Mouse (Mus musculus) heart, embryonic 16.5 days (tissue): Measurements from ENCODE around the gene Gas2l1. TPM values are rescaled to one million over a fixed set of nuclear protein-coding genes. Genes with fewer than 3 reads are reported as not detected.

Experiments
- ATAC-seq: fragments of 200-750 bp; cut with Nextera tagmentation; replicated peaks from 2 replicates; pipeline ENCODE4 v1.8.0; 2017; ENCODE audit warnings: moderate number of reproducible peaks; ENCODE audit not compliant: insufficient read depth, low FRiP score; ENCODE audit errors: extremely low read depth
- H3K27ac ChIP-seq: fragments of 300-500 bp; sonication (generic); 2 replicates; pipeline ENCODE4 v1.5.1; 2014; ENCODE audit warnings: mild to moderate bottlenecking, low read length, control low read depth, moderate library complexity
- H3K27me3 ChIP-seq: fragments of 300-500 bp; sonication (generic); 2 replicates; pipeline ENCODE4 v1.6.1; 2014; ENCODE audit warnings: low read length, mixed read lengths; ENCODE audit not compliant: control insufficient read depth, insufficient read depth
- H3K36me3 ChIP-seq: fragments of 300-500 bp; sonication (generic); 2 replicates; pipeline ENCODE4 v1.6.1; 2014; ENCODE audit not compliant: control insufficient read depth, insufficient read depth
- H3K4me1 ChIP-seq: fragments of 300-500 bp; sonication (generic); 2 replicates; pipeline ENCODE4 v1.6.1; 2014; ENCODE audit warnings: low read length, mixed read lengths; ENCODE audit not compliant: control insufficient read depth, insufficient read depth
- H3K4me2 ChIP-seq: fragments of 300-500 bp; sonication (generic); 2 replicates; pipeline ENCODE4 v1.6.1; 2014; ENCODE audit warnings: low read depth, mild to moderate bottlenecking, control low read depth, low read length
- H3K4me3 ChIP-seq: fragments of 300-500 bp; sonication (generic); 2 replicates; pipeline ENCODE4 v1.5.1; 2014; ENCODE audit warnings: mild to moderate bottlenecking, control low read depth, low read length
- H3K9ac ChIP-seq: fragments of 300-500 bp; sonication (generic); 2 replicates; pipeline ENCODE4 v1.6.1; 2014; ENCODE audit warnings: low read length, control low read depth
- H3K9me3 ChIP-seq: fragments of 300-500 bp; sonication (generic); replicated peaks from 2 replicates; pipeline ENCODE4 v1.6.1; 2016; ENCODE audit warnings: low read length; ENCODE audit not compliant: control insufficient read depth
- WGBS: fragments of 180-500 bp; shearing (Covaris S2); extraction: QIAGEN DNeasy Blood & Tissue Kit; methylation state at CpG from one replicate; pipeline ENCODE4 v1.1.7; 2014; 5-methylcytosine and 5-hydroxymethylcytosine counted together
- polyA plus RNA-seq: library from polyadenylated mRNA; unstranded; fragments of >200 nt; fragmentation: Nextera tagmentation; extraction: Ambion mirVana; gene quantifications from 2 replicates; pipeline ENCODE4 v1.2.1, GENCODE M21; 2015

The Gas2l1 gene
- polyA plus RNA-seq, result 16.4 and 19.1 TPM in 2 replicates

GRCm38 (mm10) chr11:5065056-5065821, at the start of gene Gas2l1:
Gas2l1 (minus strand) TSS chr11:5065327.
- Histone ChIP-seq H3K4me2 (peak within 1 kb of the TSS; percentile 88), H3K9me3 (no peaks in the 10 kb centered on the region), H3K36me3 (peaks cover 19% of the 10 kb centered on the region), H3K27me3 (peaks cover 18% of the 10 kb centered on the region), H3K4me1 (peaks cover 39% of the 10 kb centered on the region), H3K9ac (peak within 1 kb of the TSS; percentile 83), H3K27ac (peak within 1 kb of the TSS; percentile 49; the same call in 1 of the 2 replicates), H3K4me3 (peak within 1 kb of the TSS; percentile 66)
- peak; percentile 86 for ATAC-seq
- WGBS, result under 1% methylated on average over 48 of the region's 50 CpGs

DNA sequence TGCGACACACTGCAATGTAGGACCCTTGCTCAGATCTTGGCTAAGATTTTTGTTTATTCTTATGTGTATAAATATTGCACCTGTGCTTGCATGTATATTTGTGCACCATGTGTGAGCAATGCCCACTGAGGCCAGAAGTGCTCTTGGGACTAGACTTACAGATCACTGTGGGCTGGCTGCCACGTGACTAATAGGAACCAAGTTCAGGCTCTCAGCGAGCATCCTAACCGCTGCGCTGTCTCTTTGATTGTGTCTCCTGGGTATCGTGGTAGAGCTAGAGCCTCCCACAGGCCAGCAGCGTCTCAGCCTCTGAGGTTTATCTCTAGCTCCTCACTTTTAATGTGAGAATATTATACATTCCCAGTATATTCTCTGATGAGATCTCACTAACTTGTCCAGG, 48.5 kb upstream of the Gas2l1 start:
- Histone ChIP-seq H3K27me3 (no peaks in the 10 kb centered on the region), H3K36me3 (no peaks in the 10 kb centered on the region), H3K4me3 (no peak overlapping the region), H3K9me3 (no peaks in the 10 kb centered on the region), H3K4me2 (no peak overlapping the region), H3K27ac (no peak overlapping the region), H3K9ac (no peak overlapping the region), H3K4me1 (peaks cover 9% of the 10 kb centered on the region)
- ATAC-seq, result no peak
- WGBS, result 79% methylated on average over 7 of the region's 7 CpGs

- no peaks in the 10 kb centered on the region for H3K27me3 ChIP-seq
Observed at GRCm38 (mm10) chr11:5109441-5109840, 44.3 kb upstream of the Gas2l1 start.

GRCm38 (mm10) chr11:5103986-5104509, 38.9 kb upstream of the Gas2l1 start:
- H3K36me3 ChIP-seq, result peaks cover 16% of the 10 kb centered on the region
- ATAC-seq, result no peak
- no peak overlapping the region for H3K4me2 ChIP-seq
- H3K9ac ChIP-seq, result no peak overlapping the region
- no peaks in the 10 kb centered on the region for H3K27me3 ChIP-seq
- H3K4me3 ChIP-seq, result no peak overlapping the region
- peaks cover 10% of the 10 kb centered on the region for H3K4me1 ChIP-seq
- 91% methylated on average over 4 of the region's 4 CpGs for WGBS
- H3K9me3 ChIP-seq, result no peaks in the 10 kb centered on the region
- H3K27ac ChIP-seq, result no peak overlapping the region

More at GRCm38 (mm10) chr11:5109441-5109840, 44.3 kb upstream of the Gas2l1 start:
- no peak overlapping the region for H3K9ac ChIP-seq
- peaks cover 5% of the 10 kb centered on the region for H3K36me3 ChIP-seq
- no peak overlapping the region for H3K27ac ChIP-seq
- H3K4me1 ChIP-seq, result peaks cover 9% of the 10 kb centered on the region
- no peak overlapping the region for H3K4me3 ChIP-seq
- 0 out of 2 replicates have a peak, but pooled peaks have one; percentile 39 for ATAC-seq
- no peak overlapping the region for H3K4me2 ChIP-seq
- H3K9me3 ChIP-seq, result no peaks in the 10 kb centered on the region
- WGBS, result 51% methylated on average over 8 of the region's 8 CpGs

GRCm38 (mm10) chr11:5102384-5102783, 37.3 kb upstream of the Gas2l1 start:
- H3K36me3 ChIP-seq, result peaks cover 16% of the 10 kb centered on the region
- H3K27ac ChIP-seq, result no peak overlapping the region
- no peak overlapping the region for H3K4me2 ChIP-seq
- no peak overlapping the region for H3K4me3 ChIP-seq
- H3K9me3 ChIP-seq, result no peaks in the 10 kb centered on the region
- no peak for ATAC-seq
- H3K9ac ChIP-seq, result no peak overlapping the region
- no peaks in the 10 kb centered on the region for H3K27me3 ChIP-seq
- H3K4me1 ChIP-seq, result peaks cover 13% of the 10 kb centered on the region
- WGBS, result 81% methylated on average over 7 of the region's 7 CpGs

- Histone ChIP-seq H3K4me2 (no peak overlapping the region), H3K36me3 (peaks cover 16% of the 10 kb centered on the region), H3K4me1 (peaks cover 20% of the 10 kb centered on the region), H3K9me3 (no peaks in the 10 kb centered on the region), H3K27ac (no peak overlapping the region), H3K4me3 (no peak overlapping the region), H3K27me3 (no peaks in the 10 kb centered on the region), H3K9ac (no peak overlapping the region)
- WGBS, result 85% methylated on average over 6 of the region's 6 CpGs
- ATAC-seq, result no peak
Observed at GRCm38 (mm10) chr11:5101641-5102040, 36.5 kb upstream of the Gas2l1 start.

DNA sequence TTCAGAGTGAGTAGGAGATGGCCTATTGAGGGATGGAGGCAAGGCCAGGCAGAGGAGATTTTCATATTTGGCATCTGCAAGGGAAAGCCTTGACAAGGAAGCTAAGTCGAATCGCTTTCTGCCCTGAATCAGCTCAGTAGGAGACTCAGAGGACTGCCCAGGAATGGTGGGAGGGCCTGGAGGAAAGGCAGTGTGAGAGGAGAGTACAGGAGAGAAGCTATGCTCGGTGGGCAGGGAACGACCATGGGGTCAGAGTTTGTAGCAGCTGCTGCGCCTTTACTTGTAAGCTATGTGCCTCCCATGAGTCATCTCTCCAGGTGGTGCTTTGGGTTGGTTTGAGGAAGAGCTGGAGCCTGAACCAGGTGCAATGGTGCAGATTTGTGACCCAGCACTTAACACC, 35.7 kb upstream of the Gas2l1 start:
- Histone ChIP-seq H3K4me3 (peak overlapping the region; percentile 98; the same call in 1 of the 2 replicates), H3K4me1 (peaks cover 27% of the 10 kb centered on the region), H3K4me2 (peak overlapping the region; percentile 92), H3K27me3 (no peaks in the 10 kb centered on the region), H3K9ac (peak overlapping the region; percentile 100), H3K36me3 (peaks cover 16% of the 10 kb centered on the region), H3K9me3 (no peaks in the 10 kb centered on the region), H3K27ac (no peak overlapping the region)
- 60% methylated on average over 5 of the region's 5 CpGs for WGBS
- ATAC-seq, result no peak

GRCm38 (mm10) chr11:5100283-5100682, 35.2 kb upstream of the Gas2l1 start:
- no peak for ATAC-seq
- peaks cover 29% of the 10 kb centered on the region for H3K4me1 ChIP-seq
- 5% methylated on average over 7 of the region's 7 CpGs for WGBS
- no peaks in the 10 kb centered on the region for H3K9me3 ChIP-seq
- H3K4me2 ChIP-seq, result peak overlapping the region; percentile 92
- H3K9ac ChIP-seq, result peak overlapping the region; percentile 100
- H3K4me3 ChIP-seq, result peak overlapping the region; percentile 98
- H3K27ac ChIP-seq, result peak overlapping the region; percentile 99
- H3K36me3 ChIP-seq, result peaks cover 16% of the 10 kb centered on the region
- no peaks in the 10 kb centered on the region for H3K27me3 ChIP-seq

GRCm38 (mm10) chr11:5099576-5100183, 34.6 kb upstream of the Gas2l1 start:
- Histone ChIP-seq H3K27ac (peak overlapping the region; percentile 99), H3K36me3 (peaks cover 13% of the 10 kb centered on the region), H3K9me3 (no peaks in the 10 kb centered on the region), H3K9ac (peak overlapping the region; percentile 100), H3K27me3 (no peaks in the 10 kb centered on the region), H3K4me1 (peaks cover 29% of the 10 kb centered on the region), H3K4me3 (peak overlapping the region; percentile 98), H3K4me2 (peak overlapping the region; percentile 92)
- WGBS, result under 1% methylated on average over 30 of the region's 31 CpGs
- peak; percentile 70 for ATAC-seq
